Mouse (Mus musculus): Measurements from ENCODE around the gene Dupd1. TPM values are rescaled to one million over a fixed set of nuclear protein-coding genes. Genes with fewer than 3 reads are reported as not detected.
"Not testable (repeated sequence)": the region's sequence is repeated elsewhere in the genome, so short reads cannot be mapped to it uniquely, and the experiment has no call there.

Dupd1 gene
- polyA plus RNA-seq, 1 experiment from 2014 or later = 0.14 TPM

- H3K9ac ChIP-seq = no peak overlapping the region
- peaks cover 30% of the 10 kb centered on the region for H3K27me3 ChIP-seq
- 90% methylated on average over 10 of the region's 10 CpGs for WGBS
Measured at GRCm38 (mm10) chr14:21685411-21686146, 28.8 kb downstream of the Dupd1 start.

GRCm38 (mm10) chr14:21683834-21684233 is 30.5 kb downstream of the Dupd1 start:
- H3K27ac ChIP-seq = no peak overlapping the region
- H3K4me3 ChIP-seq = no peak overlapping the region
- 76% methylated on average over 4 of the region's 4 CpGs for WGBS
- H3K4me1 ChIP-seq (replicated peaks) = peaks cover 35% of the 10 kb centered on the region
- peaks cover 30% of the 10 kb centered on the region for H3K27me3 ChIP-seq
- H3K9ac ChIP-seq = no peak overlapping the region
- no peak for ATAC-seq (ENCODE audit: low FRiP score)
- no peaks in the 10 kb centered on the region for H3K9me3 ChIP-seq
- H3K36me3 ChIP-seq = no peaks in the 10 kb centered on the region
- H3K4me2 ChIP-seq = no peak overlapping the region

More at GRCm38 (mm10) chr14:21685411-21686146, 28.8 kb downstream of the Dupd1 start:
- peaks cover 23% of the 10 kb centered on the region for H3K4me1 ChIP-seq (replicated peaks)
- no peaks in the 10 kb centered on the region for H3K36me3 ChIP-seq
- no peak overlapping the region for H3K27ac ChIP-seq
- ATAC-seq (ENCODE audit: low FRiP score) = no peak
- H3K4me2 ChIP-seq = no peak overlapping the region
- H3K9me3 ChIP-seq = no peaks in the 10 kb centered on the region
- no peak overlapping the region for H3K4me3 ChIP-seq

- H3K36me3 ChIP-seq = no peaks in the 10 kb centered on the region
- peak overlapping the region; percentile 36; the same call in 1 of the 2 replicates for H3K27ac ChIP-seq
- H3K4me2 ChIP-seq = peak overlapping the region; percentile 36
- H3K9me3 ChIP-seq = no peaks in the 10 kb centered on the region
- under 1% methylated on average over 9 of the region's 9 CpGs for WGBS
- H3K4me1 ChIP-seq (replicated peaks) = peaks cover 38% of the 10 kb centered on the region
- ATAC-seq (ENCODE audit: low FRiP score) = 0 out of 2 replicates have a peak, but pooled peaks have one; percentile 43
- H3K9ac ChIP-seq = no peak overlapping the region
- H3K4me3 ChIP-seq = 0 out of 2 replicates have a peak overlapping the region, but pooled peaks have one; percentile 6
- H3K27me3 ChIP-seq = peaks cover 20% of the 10 kb centered on the region
Measured at GRCm38 (mm10) chr14:21682681-21683129, 31.7 kb downstream of the Dupd1 start.

GRCm38 (mm10) chr14:21679631-21680201 is 34.7 kb downstream of the Dupd1 start:
- H3K9me3 ChIP-seq = no peaks in the 10 kb centered on the region
- no peaks in the 10 kb centered on the region for H3K36me3 ChIP-seq
- no peaks in the 10 kb centered on the region for H3K27me3 ChIP-seq
- peak overlapping the region; percentile 44; the same call in 1 of the 2 replicates for H3K27ac ChIP-seq
- peak; percentile 40; the same call in 1 of the 2 replicates for ATAC-seq (ENCODE audit: low FRiP score)
- no peak overlapping the region for H3K9ac ChIP-seq
- WGBS = 31% methylated on average over 8 of the region's 8 CpGs
- no peak overlapping the region for H3K4me2 ChIP-seq
- H3K4me3 ChIP-seq = no peak overlapping the region
- H3K4me1 ChIP-seq (replicated peaks) = peaks cover 31% of the 10 kb centered on the region

GRCm38 (mm10) chr14:21678509-21679285 is 35.7 kb downstream of the Dupd1 start:
- no peaks in the 10 kb centered on the region for H3K27me3 ChIP-seq
- no peak for ATAC-seq (ENCODE audit: low FRiP score)

GRCm38 (mm10) chr14:21676223-21676622 is 38.2 kb downstream of the Dupd1 start:
- Histone ChIP-seq H3K4me1 (replicated peaks) (peaks cover 19% of the 10 kb centered on the region), H3K27me3 (no peaks in the 10 kb centered on the region), H3K36me3 (0 out of 2 replicates have a peak, but pooled peaks cover 3% of the 10 kb centered on the region), H3K9ac (no peak overlapping the region), H3K9me3 (no peaks in the 10 kb centered on the region), H3K27ac (peak overlapping the region; percentile 48; the same call in 1 of the 2 replicates), H3K4me2 (no peak overlapping the region), H3K4me3 (no peak overlapping the region)
- ATAC-seq (ENCODE audit: low FRiP score) = no peak
- WGBS = 71% methylated on average over 2 of the region's 2 CpGs

More at GRCm38 (mm10) chr14:21678509-21679285, 35.7 kb downstream of the Dupd1 start:
- H3K4me2 ChIP-seq = no peak overlapping the region
- H3K9ac ChIP-seq = no peak overlapping the region
- WGBS = 39% methylated on average over 7 of the region's 7 CpGs
- peaks cover 27% of the 10 kb centered on the region for H3K4me1 ChIP-seq (replicated peaks)
- H3K27ac ChIP-seq = no peak overlapping the region
- H3K36me3 ChIP-seq = no peaks in the 10 kb centered on the region
- no peak overlapping the region for H3K4me3 ChIP-seq
- H3K9me3 ChIP-seq = no peaks in the 10 kb centered on the region

GRCm38 (mm10) chr14:21674471-21674870 is 39.9 kb downstream of the Dupd1 start:
- 75% methylated on average over 5 of the region's 5 CpGs for WGBS
- no peak overlapping the region for H3K9ac ChIP-seq
- no peak overlapping the region for H3K4me2 ChIP-seq
- no peaks in the 10 kb centered on the region for H3K9me3 ChIP-seq
- no peak overlapping the region for H3K4me3 ChIP-seq
- peaks cover 16% of the 10 kb centered on the region for H3K36me3 ChIP-seq
- no peak for ATAC-seq (ENCODE audit: low FRiP score)
- no peak overlapping the region for H3K27ac ChIP-seq
- H3K4me1 ChIP-seq (replicated peaks) = peaks cover 19% of the 10 kb centered on the region
- no peaks in the 10 kb centered on the region for H3K27me3 ChIP-seq

GRCm38 (mm10) chr14:21673100-21673499 is 41.3 kb downstream of the Dupd1 start:
- WGBS = 52% methylated on average over 4 of the region's 4 CpGs
- H3K4me2 ChIP-seq = no peak overlapping the region
- H3K4me3 ChIP-seq = no peak overlapping the region
- no peak for ATAC-seq (ENCODE audit: low FRiP score)
- no peak overlapping the region for H3K27ac ChIP-seq
- peaks cover 17% of the 10 kb centered on the region for H3K4me1 ChIP-seq (replicated peaks)
- no peaks in the 10 kb centered on the region for H3K9me3 ChIP-seq
- H3K36me3 ChIP-seq = peaks cover 29% of the 10 kb centered on the region
- H3K27me3 ChIP-seq = no peaks in the 10 kb centered on the region
- H3K9ac ChIP-seq = no peak overlapping the region

GRCm38 (mm10) chr14:21670422-21671006 is 43.9 kb downstream of the Dupd1 start:
- H3K9me3 ChIP-seq, H3K27me3 ChIP-seq, H3K4me3 ChIP-seq, H3K9ac ChIP-seq, H3K27ac ChIP-seq, H3K4me2 ChIP-seq: not testable (repeated sequence)
- Histone ChIP-seq H3K36me3 (peaks cover 51% of the 10 kb centered on the region), H3K4me1 (replicated peaks) (peaks cover 17% of the 10 kb centered on the region)
- ATAC-seq (ENCODE audit: low FRiP score) = 0 out of 2 replicates have a peak, but pooled peaks have one; percentile 24
- 90% methylated on average over 15 of the region's 15 CpGs for WGBS

GRCm38 (mm10) chr14:21669633-21670421 is 44.5 kb downstream of the Dupd1 start:
- Histone ChIP-seq H3K9ac (no peak overlapping the region), H3K36me3 (peaks cover 57% of the 10 kb centered on the region), H3K4me2 (no peak overlapping the region), H3K4me1 (replicated peaks) (peaks cover 17% of the 10 kb centered on the region), H3K27ac (peak overlapping the region; percentile 45), H3K9me3 (no peaks in the 10 kb centered on the region), H3K27me3 (no peaks in the 10 kb centered on the region), H3K4me3 (no peak overlapping the region)
- ATAC-seq (ENCODE audit: low FRiP score) = peak; percentile 74; the same call in 1 of the 2 replicates
- 81% methylated on average over 11 of the region's 11 CpGs for WGBS

GRCm38 (mm10) chr14:21669218-21669617 is 45.2 kb downstream of the Dupd1 start:
- Histone ChIP-seq H3K27ac (peak overlapping the region; percentile 45; the same call in 1 of the 2 replicates), H3K9me3 (no peaks in the 10 kb centered on the region), H3K36me3 (peaks cover 63% of the 10 kb centered on the region), H3K4me1 (replicated peaks) (peaks cover 17% of the 10 kb centered on the region), H3K4me3 (no peak overlapping the region), H3K9ac (no peak overlapping the region), H3K27me3 (no peaks in the 10 kb centered on the region), H3K4me2 (no peak overlapping the region)
- WGBS = 93% methylated on average over 11 of the region's 11 CpGs
- 0 out of 2 replicates have a peak, but pooled peaks have one; percentile 24 for ATAC-seq (ENCODE audit: low FRiP score)
